Mouse (Mus musculus): ENCODE results near the gene Bicdl1. TPM values are rescaled to one million over a fixed set of nuclear protein-coding genes. Genes with fewer than 3 reads are reported as not detected.

The Bicdl1 gene
- total and polyA plus RNA-seq, 3 experiments, result 2.6 to 5.5 (median 2.8) TPM

GRCm38 (mm10) chr5:115670406-115670805, 61.0 kb downstream of the Bicdl1 start:
- Histone ChIP-seq H3K36me3 (replicated peaks) (no peaks in the 10 kb centered on the region), H3K4me1 (ENCODE audit: insufficient read depth, low read depth, low read length) (no peaks in the 10 kb centered on the region), H3K9me3 (replicated peaks) (0 out of 2 replicates have a peak, but pooled peaks cover under 1% of the 10 kb centered on the region), H3K4me3 (ENCODE audit: low read depth, low read length) (no peak overlapping the region), H3K27me3 (ENCODE audit: insufficient read depth, low read length) (peaks cover 54% of the 10 kb centered on the region)
- ATAC-seq (ENCODE audit: extremely low read depth, insufficient number of reproducible peaks, low FRiP score, poor library complexity, severe bottlenecking) (no peak), DNase-seq (ENCODE audit: low spot score) (no peak)
- no peak for TF ChIP-seq GATA1 (IDR thresholded peaks at IDR 0.05; ENCODE audit: borderline replicate concordance, low read length)

- DNase-seq (ENCODE audit: low spot score), result no peak
- Histone ChIP-seq H3K9me3 (replicated peaks) (0 out of 2 replicates have a peak, but pooled peaks cover 3% of the 10 kb centered on the region), H3K4me1 (ENCODE audit: insufficient read depth, low read depth, low read length) (no peaks in the 10 kb centered on the region), H3K4me3 (ENCODE audit: low read depth, low read length) (no peak overlapping the region), H3K36me3 (replicated peaks) (no peaks in the 10 kb centered on the region), H3K27me3 (ENCODE audit: insufficient read depth, low read length) (peaks cover 54% of the 10 kb centered on the region)
- no peak for TF ChIP-seq GATA1 (IDR thresholded peaks at IDR 0.05; ENCODE audit: borderline replicate concordance, low read length)
- no peak for TF ChIP-seq TAL1 (conservative IDR thresholded peaks at IDR 0.05; ENCODE audit: low read depth, low read length)
- no peak for TF ChIP-seq POLR2AphosphoS5 (IDR thresholded peaks at IDR 0.05; ENCODE audit: insufficient replicate concordance, low read depth, low read length)
- no peak for TF ChIP-seq CTCF (IDR thresholded peaks at IDR 0.05; ENCODE audit: low read depth, low read length)
- TF ChIP-seq GATA2 (IDR thresholded peaks at IDR 0.05; ENCODE audit: borderline replicate concordance, low read depth, low read length), result no peak
- ATAC-seq (ENCODE audit: extremely low read depth, insufficient number of reproducible peaks, low FRiP score, poor library complexity, severe bottlenecking), result no peak
Observed at GRCm38 (mm10) chr5:115669974-115670373, 61.4 kb downstream of the Bicdl1 start.

- ATAC-seq (ENCODE audit: extremely low read depth, insufficient number of reproducible peaks, low FRiP score, poor library complexity, severe bottlenecking), result no peak
- TF ChIP-seq POLR2AphosphoS5 (IDR thresholded peaks at IDR 0.05; ENCODE audit: insufficient replicate concordance, low read depth, low read length) (no peak), TAL1 (conservative IDR thresholded peaks at IDR 0.05; ENCODE audit: low read depth, low read length) (no peak), GATA2 (IDR thresholded peaks at IDR 0.05; ENCODE audit: borderline replicate concordance, low read depth, low read length) (no peak), CTCF (IDR thresholded peaks at IDR 0.05; ENCODE audit: low read depth, low read length) (no peak), GATA1 (IDR thresholded peaks at IDR 0.05; ENCODE audit: borderline replicate concordance, low read length) (no peak)
- H3K9me3 ChIP-seq (replicated peaks), result 0 out of 2 replicates have a peak, but pooled peaks cover 3% of the 10 kb centered on the region
Observed at GRCm38 (mm10) chr5:115668986-115669385, 62.4 kb downstream of the Bicdl1 start.

GRCm38 (mm10) chr5:115667894-115668293, 63.5 kb downstream of the Bicdl1 start:
- Histone ChIP-seq H3K36me3 (replicated peaks) (no peaks in the 10 kb centered on the region), H3K27me3 (ENCODE audit: insufficient read depth, low read length) (peaks cover 52% of the 10 kb centered on the region), H3K9me3 (replicated peaks) (0 out of 2 replicates have a peak, but pooled peaks cover 3% of the 10 kb centered on the region), H3K4me3 (ENCODE audit: low read depth, low read length) (no peak overlapping the region), H3K4me1 (ENCODE audit: insufficient read depth, low read depth, low read length) (no peaks in the 10 kb centered on the region)
- no peak for ATAC-seq (ENCODE audit: extremely low read depth, insufficient number of reproducible peaks, low FRiP score, poor library complexity, severe bottlenecking)
- TF ChIP-seq GATA2 (IDR thresholded peaks at IDR 0.05; ENCODE audit: borderline replicate concordance, low read depth, low read length) (no peak), CTCF (IDR thresholded peaks at IDR 0.05; ENCODE audit: low read depth, low read length) (no peak)
- DNase-seq (ENCODE audit: low spot score), result no peak

More at GRCm38 (mm10) chr5:115668986-115669385, 62.4 kb downstream of the Bicdl1 start:
- Histone ChIP-seq H3K36me3 (replicated peaks) (no peaks in the 10 kb centered on the region), H3K4me1 (ENCODE audit: insufficient read depth, low read depth, low read length) (no peaks in the 10 kb centered on the region), H3K4me3 (ENCODE audit: low read depth, low read length) (no peak overlapping the region), H3K27me3 (ENCODE audit: insufficient read depth, low read length) (peaks cover 51% of the 10 kb centered on the region)
- DNase-seq (ENCODE audit: low spot score), result no peak

- ATAC-seq (ENCODE audit: extremely low read depth, insufficient number of reproducible peaks, low FRiP score, poor library complexity, severe bottlenecking) (no peak), DNase-seq (ENCODE audit: low spot score) (no peak)
- no peak for TF ChIP-seq POLR2AphosphoS5 (IDR thresholded peaks at IDR 0.05; ENCODE audit: insufficient replicate concordance, low read depth, low read length)
- no peak for TF ChIP-seq CTCF (IDR thresholded peaks at IDR 0.05; ENCODE audit: low read depth, low read length)
- no peak for TF ChIP-seq GATA1 (IDR thresholded peaks at IDR 0.05; ENCODE audit: borderline replicate concordance, low read length)
- TF ChIP-seq GATA2 (IDR thresholded peaks at IDR 0.05; ENCODE audit: borderline replicate concordance, low read depth, low read length), result no peak
- TF ChIP-seq TAL1 (conservative IDR thresholded peaks at IDR 0.05; ENCODE audit: low read depth, low read length), result no peak
- Histone ChIP-seq H3K4me1 (ENCODE audit: insufficient read depth, low read depth, low read length) (no peaks in the 10 kb centered on the region), H3K27me3 (ENCODE audit: insufficient read depth, low read length) (peaks cover 50% of the 10 kb centered on the region), H3K36me3 (replicated peaks) (no peaks in the 10 kb centered on the region), H3K4me3 (ENCODE audit: low read depth, low read length) (no peak overlapping the region), H3K9me3 (replicated peaks) (0 out of 2 replicates have a peak, but pooled peaks cover 3% of the 10 kb centered on the region)
Observed at GRCm38 (mm10) chr5:115667210-115667609, 64.2 kb downstream of the Bicdl1 start.

GRCm38 (mm10) chr5:115666366-115667065, 64.9 kb downstream of the Bicdl1 start:
- 0 out of 2 replicates have a peak, but pooled peaks cover 3% of the 10 kb centered on the region for H3K9me3 ChIP-seq (replicated peaks)
- H3K4me3 ChIP-seq (ENCODE audit: low read depth, low read length), result no peak overlapping the region
- peaks cover 45% of the 10 kb centered on the region for H3K27me3 ChIP-seq (ENCODE audit: insufficient read depth, low read length)
- H3K36me3 ChIP-seq (replicated peaks), result no peaks in the 10 kb centered on the region
- H3K4me1 ChIP-seq (ENCODE audit: insufficient read depth, low read depth, low read length), result no peaks in the 10 kb centered on the region
- DNase-seq (ENCODE audit: low spot score) (no peak), ATAC-seq (ENCODE audit: extremely low read depth, insufficient number of reproducible peaks, low FRiP score, poor library complexity, severe bottlenecking) (no peak)
- TF ChIP-seq GATA2 (IDR thresholded peaks at IDR 0.05; ENCODE audit: borderline replicate concordance, low read depth, low read length), result no peak
- TF ChIP-seq POLR2AphosphoS5 (IDR thresholded peaks at IDR 0.05; ENCODE audit: insufficient replicate concordance, low read depth, low read length), result no peak
- no peak for TF ChIP-seq CTCF (IDR thresholded peaks at IDR 0.05; ENCODE audit: low read depth, low read length)
- TF ChIP-seq GATA1 (IDR thresholded peaks at IDR 0.05; ENCODE audit: borderline replicate concordance, low read length), result no peak
- TF ChIP-seq TAL1 (conservative IDR thresholded peaks at IDR 0.05; ENCODE audit: low read depth, low read length), result no peak
